Mouse (Mus musculus): ENCODE data around the gene Olfr888. TPM values are rescaled to one million over a fixed set of nuclear protein-coding genes. Genes with fewer than 3 reads are reported as not detected.

Olfr888 gene
- polyA plus RNA-seq (2015; fragmentation: Nextera tagmentation; extraction: Ambion mirVana) = not detected in 2 replicates

GRCm38 (mm10) chr9:38107828-38108227 lies at the start of gene Olfr888:
Gene Olfr888 (plus strand): TSS chr9:38108128.
- Histone ChIP-seq H3K9me3 (no peaks in the 10 kb centered on the region), H3K9ac (no peak within 1 kb of the TSS), H3K4me3 (no peak within 1 kb of the TSS), H3K4me1 (no peaks in the 10 kb centered on the region), H3K27me3 (replicated peaks) (no peaks in the 10 kb centered on the region), H3K27ac (no peak within 1 kb of the TSS), H3K36me3 (replicated peaks) (no peaks in the 10 kb centered on the region), H3K4me2 (no peak within 1 kb of the TSS)
- WGBS = 81% methylated on average over 1 of the region's 1 CpGs
- ATAC-seq (replicated peaks) = no peak

- WGBS = 93% methylated on average over 3 of the region's 3 CpGs
- no peaks in the 10 kb centered on the region for H3K27me3 ChIP-seq (replicated peaks)
- H3K27ac ChIP-seq = no peak within 1 kb of the TSS
- H3K9ac ChIP-seq = no peak within 1 kb of the TSS
- no peak within 1 kb of the TSS for H3K4me3 ChIP-seq
- H3K36me3 ChIP-seq (replicated peaks) = no peaks in the 10 kb centered on the region
- no peaks in the 10 kb centered on the region for H3K4me1 ChIP-seq
- no peak within 1 kb of the TSS for H3K4me2 ChIP-seq
- no peak for ATAC-seq (replicated peaks)
- H3K9me3 ChIP-seq = no peaks in the 10 kb centered on the region
Observed at GRCm38 (mm10) chr9:38061022-38061421, 46.9 kb upstream of the Olfr888 start, which contains the start of gene Olfr885. Gene Olfr885 (plus strand): TSS chr9:38061322.

- Histone ChIP-seq H3K9ac (no peak within 1 kb of the TSS), H3K36me3 (replicated peaks) (no peaks in the 10 kb centered on the region), H3K4me3 (no peak within 1 kb of the TSS), H3K4me1 (no peaks in the 10 kb centered on the region), H3K4me2 (no peak within 1 kb of the TSS), H3K27ac (no peak within 1 kb of the TSS), H3K9me3 (no peaks in the 10 kb centered on the region), H3K27me3 (replicated peaks) (no peaks in the 10 kb centered on the region)
- 96% methylated on average over 1 of the region's 1 CpGs for WGBS
- ATAC-seq (replicated peaks) = no peak
Observed at GRCm38 (mm10) chr9:38083772-38084171, 24.2 kb upstream of the Olfr888 start, which contains the start of gene Olfr887. Gene Olfr887 (plus strand): TSS chr9:38084072.

- Histone ChIP-seq H3K4me3 (no peak within 1 kb of the TSS), H3K27me3 (replicated peaks) (no peaks in the 10 kb centered on the region), H3K9ac (no peak within 1 kb of the TSS), H3K27ac (no peak within 1 kb of the TSS), H3K4me1 (no peaks in the 10 kb centered on the region), H3K4me2 (no peak within 1 kb of the TSS), H3K36me3 (replicated peaks) (no peaks in the 10 kb centered on the region), H3K9me3 (no peaks in the 10 kb centered on the region)
- no peak for ATAC-seq (replicated peaks)
Observed at GRCm38 (mm10) chr9:38114898-38115297, 7.0 kb downstream of the Olfr888 start, which contains the start of gene Olfr889. Gene Olfr889 (plus strand): TSS chr9:38115198.

- Histone ChIP-seq H3K9me3 (no peaks in the 10 kb centered on the region), H3K4me2 (no peak within 1 kb of the TSS), H3K4me3 (no peak within 1 kb of the TSS), H3K9ac (no peak within 1 kb of the TSS), H3K4me1 (no peaks in the 10 kb centered on the region), H3K27me3 (replicated peaks) (no peaks in the 10 kb centered on the region), H3K27ac (no peak within 1 kb of the TSS), H3K36me3 (replicated peaks) (no peaks in the 10 kb centered on the region)
- ATAC-seq (replicated peaks) = no peak
Observed at GRCm38 (mm10) chr9:38142217-38142616, 34.3 kb downstream of the Olfr888 start, which contains the start of gene Olfr890. Gene Olfr890 (plus strand): TSS chr9:38142517.

Other genes with a start within 250 kb of the Olfr888 start
- not detected in 2 replicates for gene Olfr145, start 211.4 kb upstream of the Olfr888 start, polyA plus RNA-seq (2015; fragmentation: Nextera tagmentation; extraction: Ambion mirVana)
- not detected in 2 replicates for gene Olfr878, start 190.3 kb upstream of the Olfr888 start, polyA plus RNA-seq (2015; fragmentation: Nextera tagmentation; extraction: Ambion mirVana)
- gene Olfr881, start 116.3 kb upstream of the Olfr888 start, polyA plus RNA-seq (2015; fragmentation: Nextera tagmentation; extraction: Ambion mirVana) = not detected in 2 replicates
- gene Olfr883, start 82.3 kb upstream of the Olfr888 start, polyA plus RNA-seq (2015; fragmentation: Nextera tagmentation; extraction: Ambion mirVana) = not detected in 2 replicates
- not detected in 2 replicates for gene Olfr884, start 61.6 kb upstream of the Olfr888 start, polyA plus RNA-seq (2015; fragmentation: Nextera tagmentation; extraction: Ambion mirVana)
- gene Olfr885, start 46.8 kb upstream of the Olfr888 start, polyA plus RNA-seq (2015; fragmentation: Nextera tagmentation; extraction: Ambion mirVana) = not detected in 2 replicates
- not detected in 2 replicates for gene Olfr887, start 24.1 kb upstream of the Olfr888 start, polyA plus RNA-seq (2015; fragmentation: Nextera tagmentation; extraction: Ambion mirVana)
- gene Olfr889, start 7.1 kb downstream of the Olfr888 start, polyA plus RNA-seq (2015; fragmentation: Nextera tagmentation; extraction: Ambion mirVana) = 0.05 and 0.08 TPM in 2 replicates
- gene Olfr890, start 34.4 kb downstream of the Olfr888 start, polyA plus RNA-seq (2015; fragmentation: Nextera tagmentation; extraction: Ambion mirVana) = not detected in 2 replicates
- gene Olfr891, start 72.7 kb downstream of the Olfr888 start, polyA plus RNA-seq (2015; fragmentation: Nextera tagmentation; extraction: Ambion mirVana) = not detected in 2 replicates
- gene Olfr893, start 100.2 kb downstream of the Olfr888 start, polyA plus RNA-seq (2015; fragmentation: Nextera tagmentation; extraction: Ambion mirVana) = not detected in 2 replicates
- not detected in 2 replicates for gene Olfr894, start 109.9 kb downstream of the Olfr888 start, polyA plus RNA-seq (2015; fragmentation: Nextera tagmentation; extraction: Ambion mirVana)
- gene Olfr143, start 144.6 kb downstream of the Olfr888 start, polyA plus RNA-seq (2015; fragmentation: Nextera tagmentation; extraction: Ambion mirVana) = not detected in 2 replicates
- not detected in 2 replicates for gene Olfr895, start 159.7 kb downstream of the Olfr888 start, polyA plus RNA-seq (2015; fragmentation: Nextera tagmentation; extraction: Ambion mirVana)
- gene Olfr896-ps1, start 183.0 kb downstream of the Olfr888 start, polyA plus RNA-seq (2015; fragmentation: Nextera tagmentation; extraction: Ambion mirVana) = not detected in 2 replicates
- not detected in 2 replicates for gene Olfr25, start 220.9 kb downstream of the Olfr888 start, polyA plus RNA-seq (2015; fragmentation: Nextera tagmentation; extraction: Ambion mirVana)
- gene Olfr898, start 240.3 kb downstream of the Olfr888 start, polyA plus RNA-seq (2015; fragmentation: Nextera tagmentation; extraction: Ambion mirVana) = not detected in 2 replicates